Mouse (Mus musculus) heart, embryonic 12.5 days (tissue): ENCODE results near the gene Trim14. TPM values are rescaled to one million over a fixed set of nuclear protein-coding genes. Genes with fewer than 3 reads are reported as not detected.
A peak's percentile ranks its signal among the peaks of the same experiment; 100 is the strongest.
"Not testable (repeated sequence)": the region's sequence is repeated elsewhere in the genome, so short reads cannot be mapped to it uniquely, and the experiment has no call there.

ENCODE experiments used
- ATAC-seq: fragments of 200-750 bp; cut with Nextera tagmentation; 2 replicates; pipeline ENCODE4 v1.8.0; 2017; ENCODE audit warnings: moderate TSS enrichment, moderate library complexity; ENCODE audit not compliant: insufficient number of reproducible peaks, low FRiP score
- H3K27ac ChIP-seq: fragments of 300-500 bp; sonication (generic); 2 replicates; pipeline ENCODE4 v1.5.1; 2016; ENCODE audit warnings: mild to moderate bottlenecking, moderate library complexity; ENCODE audit not compliant: poor library complexity, severe bottlenecking
- H3K27me3 ChIP-seq: fragments of 300-500 bp; sonication (generic); replicated peaks from 2 replicates; pipeline ENCODE4 v1.6.1; 2016; ENCODE audit warnings: mild to moderate bottlenecking, moderate library complexity
- H3K36me3 ChIP-seq: fragments of 300-500 bp; sonication (generic); 2 replicates; pipeline ENCODE4 v1.6.1; 2016; ENCODE audit warnings: mild to moderate bottlenecking, moderate library complexity
- H3K4me1 ChIP-seq: fragments of 300-500 bp; sonication (generic); replicated peaks from 2 replicates; pipeline ENCODE4 v1.6.1; 2016; ENCODE audit warnings: mild to moderate bottlenecking
- H3K4me2 ChIP-seq: fragments of 300-500 bp; sonication (generic); 2 replicates; pipeline ENCODE4 v1.6.1; 2016; ENCODE audit warnings: mild to moderate bottlenecking, moderate library complexity
- H3K4me3 ChIP-seq: fragments of 300-500 bp; sonication (generic); 2 replicates; pipeline ENCODE4 v1.5.1; 2016; ENCODE audit warnings: mild to moderate bottlenecking
- H3K9ac ChIP-seq: fragments of 300-500 bp; sonication (generic); 2 replicates; pipeline ENCODE4 v1.6.1; 2016; ENCODE audit warnings: mild to moderate bottlenecking, moderate library complexity
- H3K9me3 ChIP-seq: fragments of 300-500 bp; sonication (generic); replicated peaks from 2 replicates; pipeline ENCODE4 v1.6.1; 2016; ENCODE audit warnings: mild to moderate bottlenecking, moderate library complexity
- WGBS: fragments of 180-500 bp; shearing (Covaris S2); methylation state at CpG from one replicate; pipeline ENCODE4 v1.1.7; 2016; 5-methylcytosine and 5-hydroxymethylcytosine counted together
- polyA plus RNA-seq: library from polyadenylated mRNA; unstranded; fragments of >200 nt; fragmentation: Nextera tagmentation; extraction: Ambion mirVana; gene quantifications from 2 replicates; pipeline ENCODE4 v1.2.1, GENCODE M21; 2016

The Trim14 gene
- polyA plus RNA-seq = 0.78 and 1.5 TPM in 2 replicates

- peaks cover 18% of the 10 kb centered on the region for H3K4me1 ChIP-seq
- no peak within 1 kb of the TSS for H3K27ac ChIP-seq
- peak within 1 kb of the TSS; percentile 85 for H3K4me2 ChIP-seq
- under 1% methylated on average over 46 of the region's 46 CpGs for WGBS
- ATAC-seq = peak; percentile 61
- no peaks in the 10 kb centered on the region for H3K9me3 ChIP-seq
- H3K36me3 ChIP-seq = no peaks in the 10 kb centered on the region
- H3K27me3 ChIP-seq = peaks cover 88% of the 10 kb centered on the region
- peak within 1 kb of the TSS; percentile 54 for H3K4me3 ChIP-seq
- peak within 1 kb of the TSS; percentile 63 for H3K9ac ChIP-seq
Observed at GRCm38 (mm10) chr4:46535840-46536361, at the start of gene Trim14. Trim14 (minus strand) TSS chr4:46536141.

GRCm38 (mm10) chr4:46585041-46585810, 49.3 kb upstream of the Trim14 start:
- no peak for ATAC-seq
- Histone ChIP-seq H3K36me3 (no peaks in the 10 kb centered on the region), H3K27ac (no peak overlapping the region), H3K4me1 (peaks cover 23% of the 10 kb centered on the region), H3K9me3 (peaks cover 3% of the 10 kb centered on the region), H3K4me3 (no peak overlapping the region), H3K27me3 (no peaks in the 10 kb centered on the region), H3K4me2 (no peak overlapping the region), H3K9ac (no peak overlapping the region)
- WGBS = 75% methylated on average over 13 of the region's 13 CpGs

GRCm38 (mm10) chr4:46584536-46584935, 48.6 kb upstream of the Trim14 start:
- ATAC-seq, H3K9ac ChIP-seq, H3K27me3 ChIP-seq, H3K4me3 ChIP-seq, H3K9me3 ChIP-seq, H3K36me3 ChIP-seq, H3K27ac ChIP-seq, H3K4me2 ChIP-seq: not testable (repeated sequence)
- H3K4me1 ChIP-seq = peaks cover 23% of the 10 kb centered on the region
- 75% methylated on average over 3 of the region's 3 CpGs for WGBS

GRCm38 (mm10) chr4:46584084-46584483, 48.1 kb upstream of the Trim14 start:
- WGBS = 89% methylated on average over 2 of the region's 6 CpGs
- ATAC-seq, H3K36me3 ChIP-seq, H3K27me3 ChIP-seq, H3K27ac ChIP-seq, H3K4me3 ChIP-seq, H3K9ac ChIP-seq, H3K9me3 ChIP-seq, H3K4me2 ChIP-seq: not testable (repeated sequence)
- peaks cover 23% of the 10 kb centered on the region for H3K4me1 ChIP-seq

- not testable (repeated sequence) for H3K9me3 ChIP-seq, ATAC-seq, H3K9ac ChIP-seq, H3K36me3 ChIP-seq, H3K27ac ChIP-seq, H3K4me2 ChIP-seq, H3K4me3 ChIP-seq, H3K27me3 ChIP-seq
- 81% methylated on average over 9 of the region's 9 CpGs for WGBS
- H3K4me1 ChIP-seq = peaks cover 15% of the 10 kb centered on the region
Observed at GRCm38 (mm10) chr4:46582024-46582423, 46.1 kb upstream of the Trim14 start.

GRCm38 (mm10) chr4:46581577-46581976, 45.6 kb upstream of the Trim14 start:
- H3K4me2 ChIP-seq, H3K27me3 ChIP-seq, H3K27ac ChIP-seq, H3K4me3 ChIP-seq, H3K9ac ChIP-seq, H3K36me3 ChIP-seq, ATAC-seq, H3K9me3 ChIP-seq: not testable (repeated sequence)
- WGBS = 88% methylated on average over 22 of the region's 22 CpGs
- H3K4me1 ChIP-seq = peaks cover 13% of the 10 kb centered on the region

GRCm38 (mm10) chr4:46580799-46581243, 44.9 kb upstream of the Trim14 start:
- not testable (repeated sequence) for H3K4me3 ChIP-seq, H3K36me3 ChIP-seq, H3K4me2 ChIP-seq, H3K9ac ChIP-seq, H3K9me3 ChIP-seq, ATAC-seq, H3K4me1 ChIP-seq, H3K27ac ChIP-seq, H3K27me3 ChIP-seq
- 87% methylated on average over 15 of the region's 15 CpGs for WGBS

- not testable (repeated sequence) for H3K27ac ChIP-seq, H3K9ac ChIP-seq, H3K27me3 ChIP-seq, H3K4me3 ChIP-seq, ATAC-seq, H3K36me3 ChIP-seq, H3K9me3 ChIP-seq, H3K4me2 ChIP-seq
- peaks cover 10% of the 10 kb centered on the region for H3K4me1 ChIP-seq
- 89% methylated on average over 8 of the region's 8 CpGs for WGBS
Observed at GRCm38 (mm10) chr4:46578796-46579346, 42.9 kb upstream of the Trim14 start.

GRCm38 (mm10) chr4:46578228-46578627, 42.3 kb upstream of the Trim14 start:
- H3K27ac ChIP-seq = no peak overlapping the region
- H3K4me2 ChIP-seq = no peak overlapping the region
- no peak overlapping the region for H3K9ac ChIP-seq
- H3K4me1 ChIP-seq = peaks cover 10% of the 10 kb centered on the region
- peaks cover 3% of the 10 kb centered on the region for H3K9me3 ChIP-seq
- H3K36me3 ChIP-seq = no peaks in the 10 kb centered on the region
- no peaks in the 10 kb centered on the region for H3K27me3 ChIP-seq
- ATAC-seq = no peak
- 60% methylated on average over 1 of the region's 1 CpGs for WGBS
- H3K4me3 ChIP-seq = no peak overlapping the region

GRCm38 (mm10) chr4:46575509-46576284, 39.8 kb upstream of the Trim14 start:
- H3K27me3 ChIP-seq, H3K9ac ChIP-seq, H3K36me3 ChIP-seq, H3K4me3 ChIP-seq, H3K27ac ChIP-seq, ATAC-seq, H3K4me2 ChIP-seq, H3K9me3 ChIP-seq: not testable (repeated sequence)
- WGBS = 80% methylated on average over 6 of the region's 10 CpGs
- peaks cover 10% of the 10 kb centered on the region for H3K4me1 ChIP-seq

GRCm38 (mm10) chr4:46574841-46575240, 38.9 kb upstream of the Trim14 start:
- Histone ChIP-seq H3K9me3 (0 out of 2 replicates have a peak, but pooled peaks cover 2% of the 10 kb centered on the region), H3K4me1 (peaks cover 11% of the 10 kb centered on the region), H3K4me2 (no peak overlapping the region), H3K9ac (no peak overlapping the region), H3K27me3 (no peaks in the 10 kb centered on the region), H3K36me3 (no peaks in the 10 kb centered on the region), H3K27ac (no peak overlapping the region), H3K4me3 (no peak overlapping the region)
- 50% methylated on average over 12 of the region's 12 CpGs for WGBS
- no peak for ATAC-seq
